Mouse (Mus musculus) embryonic fibroblast, embryonic 13.5 days (primary cell): Measurements from ENCODE around the gene Olfr56.

Experiments used
- CTCF ChIP-seq: IDR thresholded peaks from 2 replicates; pipeline ENCODE4 v1.5.1; 2011; ENCODE audit warnings: mild to moderate bottlenecking, control low read depth, low read length, moderate library complexity, borderline replicate concordance; ENCODE audit not compliant: insufficient read depth
- POLR2A ChIP-seq: IDR thresholded peaks from 2 replicates; pipeline ENCODE4 v1.6.1; 2011; ENCODE audit warnings: low read depth, mild to moderate bottlenecking, control low read depth, low read length, moderate library complexity

GRCm38 (mm10) chr11:49101500-49101899 is 122.8 kb downstream of the Olfr56 start:
- no peak for TF ChIP-seq POLR2A
- no peak for TF ChIP-seq CTCF
